Mouse (Mus musculus): ENCODE measurements around the gene Ppp2r5e. TPM values are rescaled to one million over a fixed set of nuclear protein-coding genes. Genes with fewer than 3 reads are reported as not detected.
"Not testable (repeated sequence)": the region's sequence is repeated elsewhere in the genome, so short reads cannot be mapped to it uniquely, and the experiment has no call there.

The Ppp2r5e gene
- total and polyA plus RNA-seq, 3 experiments, result 9.1 to 32.9 (median 32.6) TPM

DNA sequence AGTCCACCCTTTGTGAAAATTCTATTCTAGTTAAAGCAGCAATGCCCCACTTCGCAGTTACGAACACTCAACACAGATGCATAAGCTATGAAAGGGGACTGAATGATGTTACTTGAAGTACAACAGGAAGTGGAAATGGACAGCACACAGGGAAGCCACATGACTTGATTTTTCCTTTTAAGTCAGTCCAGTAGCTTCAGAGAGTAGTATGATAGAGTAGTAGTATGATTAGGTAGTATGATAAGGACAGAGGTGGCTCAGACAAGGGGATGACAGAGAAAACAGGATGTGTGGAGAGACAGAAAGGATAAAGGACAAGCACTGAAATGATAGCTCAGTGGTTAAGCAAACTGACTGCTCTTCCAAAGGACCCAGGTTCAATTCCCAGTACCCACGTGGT lies 101.4 kb downstream of the Ppp2r5e start:
- H3K27me3 ChIP-seq (ENCODE audit: control insufficient read depth, insufficient read depth, low read length), result no peaks in the 10 kb centered on the region
- H3K27ac ChIP-seq, result no peak overlapping the region
- H3K9ac ChIP-seq (ENCODE audit: low read depth, low read length), result no peak overlapping the region
- 0 out of 2 replicates have a peak, but pooled peaks cover 2% of the 10 kb centered on the region for H3K79me2 ChIP-seq (replicated peaks; ENCODE audit: control insufficient read depth, insufficient read depth, low read length)
- H3K4me3 ChIP-seq, result no peak overlapping the region
- intact Hi-C loops (cut with DNase I), result no loop called here
- whole genome bisulfite sequencing, result 78% methylated on average over 3 of the region's 3 CpGs
- no peak for TF ChIP-seq EP300 (IDR thresholded peaks at IDR 0.05; ENCODE audit: insufficient read depth, low read depth, low read length)
- TF ChIP-seq POLR2A (IDR thresholded peaks at IDR 0.05; ENCODE audit: insufficient read depth, low read depth, low read length), result no peak
- no peak for TF ChIP-seq CTCF (IDR thresholded peaks at IDR 0.05)
- no peaks in the 10 kb centered on the region; the same call in 1 of the 2 replicates for H3K4me1 ChIP-seq (ENCODE audit: control insufficient read depth, insufficient read depth, low read length)
- no peak for DNase-seq
- no peaks in the 10 kb centered on the region for H3K36me3 ChIP-seq (ENCODE audit: control insufficient read depth, insufficient read depth, low read length)

DNA sequence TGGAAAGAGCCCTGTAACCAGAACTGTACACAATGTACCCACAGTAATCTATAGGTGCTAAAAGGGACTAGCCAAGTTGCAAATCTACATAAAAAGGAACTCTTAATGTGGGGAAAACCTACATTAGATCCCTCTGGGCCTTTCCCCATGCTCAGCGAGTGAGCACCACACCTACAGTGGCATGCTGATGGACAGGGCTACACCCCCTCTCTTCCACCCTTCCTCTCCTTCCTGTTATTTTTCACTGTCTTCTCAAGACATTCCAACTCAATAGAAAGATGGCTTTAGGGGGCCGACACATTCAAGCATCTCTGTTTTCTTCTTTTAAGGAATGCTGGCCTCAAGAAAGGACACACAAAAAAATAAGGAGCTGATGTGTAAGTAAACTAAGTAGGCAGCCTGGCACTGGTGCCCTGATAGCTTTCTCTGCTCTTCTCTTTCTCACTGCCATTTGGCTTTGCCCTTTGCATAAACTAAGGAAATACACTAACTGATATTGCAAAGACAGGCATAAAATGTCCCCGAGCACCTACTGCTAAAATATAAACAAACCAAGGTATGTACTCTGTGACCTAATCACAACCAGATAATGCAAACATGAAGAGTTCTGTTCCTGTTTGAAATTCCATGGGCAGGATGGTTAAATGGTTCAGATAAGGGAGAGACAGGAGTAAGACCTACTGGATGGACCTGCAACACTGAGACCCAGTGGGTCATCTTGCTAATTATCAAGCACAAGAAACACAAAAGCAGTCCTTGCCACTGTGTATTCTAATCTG lies 103.3 kb downstream of the Ppp2r5e start:
- Histone ChIP-seq H3K27me3 (ENCODE audit: control insufficient read depth, insufficient read depth, low read length) (no peaks in the 10 kb centered on the region), H3K36me3 (ENCODE audit: control insufficient read depth, insufficient read depth, low read length) (no peaks in the 10 kb centered on the region), H3K4me1 (ENCODE audit: control insufficient read depth, insufficient read depth, low read length) (no peaks in the 10 kb centered on the region; the same call in 1 of the 2 replicates), H3K9ac (ENCODE audit: low read depth, low read length) (no peak overlapping the region), H3K4me3 (no peak overlapping the region), H3K79me2 (replicated peaks; ENCODE audit: control insufficient read depth, insufficient read depth, low read length) (0 out of 2 replicates have a peak, but pooled peaks cover 2% of the 10 kb centered on the region), H3K27ac (no peak overlapping the region)
- no peak for DNase-seq
- TF ChIP-seq EP300 (IDR thresholded peaks at IDR 0.05; ENCODE audit: insufficient read depth, low read depth, low read length) (no peak), POLR2A (IDR thresholded peaks at IDR 0.05; ENCODE audit: insufficient read depth, low read depth, low read length) (no peak), CTCF (IDR thresholded peaks at IDR 0.05) (no peak)
- intact Hi-C loops (cut with DNase I), result no loop called here
- WGBS, result 67% methylated on average over 3 of the region's 3 CpGs

DNA sequence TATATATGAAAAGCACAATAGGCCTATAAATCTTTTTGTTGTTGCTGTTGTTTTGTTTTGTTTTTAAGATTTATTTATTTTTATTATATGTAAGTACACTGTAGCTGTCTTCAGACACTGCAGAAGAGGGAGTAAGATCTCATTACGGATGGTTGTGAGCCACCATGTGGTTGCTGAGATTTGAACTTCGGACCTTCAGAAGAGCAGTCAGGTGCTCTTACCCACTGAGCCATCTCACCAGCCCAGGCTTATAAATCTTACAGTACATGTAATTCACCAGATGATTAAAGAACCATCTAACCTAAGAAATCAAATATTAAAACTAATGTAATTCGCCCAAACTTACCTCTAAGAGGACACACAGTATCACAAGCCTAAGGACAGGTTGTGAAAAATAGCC lies 103.9 kb downstream of the Ppp2r5e start:
- H3K4me1 ChIP-seq (ENCODE audit: control insufficient read depth, insufficient read depth, low read length); H3K9ac ChIP-seq (ENCODE audit: low read depth, low read length); intact Hi-C loops (cut with DNase I); H3K4me3 ChIP-seq; H3K36me3 ChIP-seq (ENCODE audit: control insufficient read depth, insufficient read depth, low read length); H3K27ac ChIP-seq; DNase-seq; H3K27me3 ChIP-seq (ENCODE audit: control insufficient read depth, insufficient read depth, low read length); H3K79me2 ChIP-seq (replicated peaks; ENCODE audit: control insufficient read depth, insufficient read depth, low read length): not testable (repeated sequence)
- WGBS, result 92% methylated on average over 3 of the region's 3 CpGs

DNA sequence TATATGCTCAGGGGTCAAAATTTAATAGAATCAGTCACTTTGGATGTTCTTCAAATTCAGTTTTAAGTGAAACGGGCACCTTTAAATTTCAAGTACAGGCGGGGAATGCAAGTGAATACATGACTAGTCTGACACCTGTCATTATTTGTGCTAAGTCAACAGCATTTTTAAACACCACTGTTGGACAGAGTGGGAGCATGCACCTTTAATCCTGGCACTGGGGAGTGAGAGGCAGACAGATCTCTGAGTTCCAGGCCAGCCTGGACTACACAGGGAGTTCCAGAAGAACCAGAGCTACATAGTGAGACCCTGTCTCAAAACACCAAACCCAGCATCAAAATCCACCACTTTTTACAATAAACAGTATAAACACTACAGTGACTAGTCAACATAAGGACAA lies 108.5 kb downstream of the Ppp2r5e start:
- Histone ChIP-seq H3K4me1 (ENCODE audit: control insufficient read depth, insufficient read depth, low read length) (peaks cover 1% of the 10 kb centered on the region; the same call in 1 of the 2 replicates), H3K9ac (ENCODE audit: low read depth, low read length) (no peak overlapping the region), H3K79me2 (replicated peaks; ENCODE audit: control insufficient read depth, insufficient read depth, low read length) (no peaks in the 10 kb centered on the region), H3K27ac (no peak overlapping the region), H3K27me3 (ENCODE audit: control insufficient read depth, insufficient read depth, low read length) (no peaks in the 10 kb centered on the region), H3K4me3 (no peak overlapping the region), H3K36me3 (ENCODE audit: control insufficient read depth, insufficient read depth, low read length) (peaks cover 5% of the 10 kb centered on the region)
- intact Hi-C loops (cut with DNase I), result no loop called here
- WGBS, result 95% methylated on average over 2 of the region's 2 CpGs
- DNase-seq, result no peak
- no peak for TF ChIP-seq POLR2A (IDR thresholded peaks at IDR 0.05; ENCODE audit: insufficient read depth, low read depth, low read length)
- TF ChIP-seq EP300 (IDR thresholded peaks at IDR 0.05; ENCODE audit: insufficient read depth, low read depth, low read length), result no peak
- no peak for TF ChIP-seq CTCF (IDR thresholded peaks at IDR 0.05)

DNA sequence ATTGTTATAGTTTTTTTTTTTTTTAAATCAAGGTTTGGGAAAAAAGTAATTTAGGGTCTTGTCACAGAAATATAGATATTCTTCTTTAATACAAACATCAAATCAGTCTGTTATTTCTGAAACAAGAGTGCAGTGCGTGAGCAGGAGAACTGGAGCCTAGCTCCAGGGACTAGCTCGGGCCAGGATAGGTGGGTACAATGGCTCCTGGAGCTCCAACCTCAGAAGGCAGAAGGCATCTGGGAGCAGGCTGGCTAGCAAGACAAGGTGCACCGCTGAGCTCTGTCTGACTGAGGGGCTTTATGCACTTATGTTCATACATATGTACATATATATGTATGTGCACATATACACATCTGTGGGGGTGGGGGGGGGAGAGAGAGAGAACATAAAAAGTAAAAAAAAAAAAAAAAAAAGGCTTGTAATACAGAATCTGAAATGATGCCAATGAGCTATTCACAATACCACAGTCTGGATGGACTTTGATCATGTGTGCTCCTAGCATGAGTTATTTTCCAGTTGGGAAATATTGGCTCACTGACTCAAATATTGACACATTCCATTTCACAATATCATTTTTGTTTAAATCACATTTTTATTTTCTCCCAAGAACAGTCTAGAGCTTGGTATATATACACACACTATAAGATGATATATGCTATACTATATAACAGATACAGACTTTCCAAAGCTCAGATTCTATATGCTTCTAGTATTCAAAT lies 109.3 kb downstream of the Ppp2r5e start:
- Histone ChIP-seq H3K79me2 (replicated peaks; ENCODE audit: control insufficient read depth, insufficient read depth, low read length) (peaks cover 2% of the 10 kb centered on the region; the same call in 1 of the 2 replicates), H3K27ac (no peak overlapping the region), H3K27me3 (ENCODE audit: control insufficient read depth, insufficient read depth, low read length) (no peaks in the 10 kb centered on the region), H3K4me3 (no peak overlapping the region), H3K9ac (ENCODE audit: low read depth, low read length) (no peak overlapping the region), H3K4me1 (ENCODE audit: control insufficient read depth, insufficient read depth, low read length) (peaks cover 1% of the 10 kb centered on the region; the same call in 1 of the 2 replicates), H3K36me3 (ENCODE audit: control insufficient read depth, insufficient read depth, low read length) (peaks cover 5% of the 10 kb centered on the region)
- TF ChIP-seq EP300 (IDR thresholded peaks at IDR 0.05; ENCODE audit: insufficient read depth, low read depth, low read length) (no peak), POLR2A (IDR thresholded peaks at IDR 0.05; ENCODE audit: insufficient read depth, low read depth, low read length) (no peak), CTCF (IDR thresholded peaks at IDR 0.05) (no peak)
- 97% methylated on average over 3 of the region's 3 CpGs for WGBS
- no peak for DNase-seq
- intact Hi-C loops (cut with DNase I), result no loop called here

DNA sequence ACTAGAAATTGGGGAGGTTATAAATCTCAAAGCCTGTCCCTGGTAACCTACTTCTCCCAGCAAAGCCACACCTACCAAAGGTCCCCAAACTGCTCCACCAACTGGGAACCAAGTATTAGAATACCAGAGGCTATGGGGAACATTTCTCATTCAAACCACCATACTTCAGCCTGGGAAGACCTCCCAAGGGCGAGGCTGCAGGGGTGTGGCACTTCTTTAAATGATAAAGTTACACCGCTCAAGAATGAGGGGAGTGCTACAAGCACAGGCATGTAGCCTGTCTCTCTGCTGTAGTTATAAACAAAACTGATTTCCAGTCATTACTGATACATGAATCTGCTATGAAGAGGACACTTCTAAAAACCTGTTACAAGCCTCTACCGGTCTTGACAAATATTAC lies 113.3 kb downstream of the Ppp2r5e start:
- no peak overlapping the region for H3K4me3 ChIP-seq
- no peak for TF ChIP-seq CTCF (IDR thresholded peaks at IDR 0.05)
- no peak for TF ChIP-seq POLR2A (IDR thresholded peaks at IDR 0.05; ENCODE audit: insufficient read depth, low read depth, low read length)
- no peak for DNase-seq
- H3K27ac ChIP-seq, result no peak overlapping the region
- H3K36me3 ChIP-seq (ENCODE audit: control insufficient read depth, insufficient read depth, low read length), result peaks cover 9% of the 10 kb centered on the region
- H3K9ac ChIP-seq (ENCODE audit: low read depth, low read length), result no peak overlapping the region
- 84% methylated on average over 3 of the region's 3 CpGs for WGBS
- peaks cover 5% of the 10 kb centered on the region for H3K4me1 ChIP-seq (ENCODE audit: control insufficient read depth, insufficient read depth, low read length)
- H3K27me3 ChIP-seq (ENCODE audit: control insufficient read depth, insufficient read depth, low read length), result no peaks in the 10 kb centered on the region
- H3K79me2 ChIP-seq (replicated peaks; ENCODE audit: control insufficient read depth, insufficient read depth, low read length), result peaks cover 2% of the 10 kb centered on the region; the same call in 1 of the 2 replicates
- intact Hi-C loops (cut with DNase I), result no loop called here
